Mouse (Mus musculus) midbrain, embryonic 12.5 days (tissue): ENCODE measurements around the gene Gm10220. TPM values are rescaled to one million over a fixed set of nuclear protein-coding genes. Genes with fewer than 3 reads are reported as not detected.
"Not testable (repeated sequence)": the region's sequence is repeated elsewhere in the genome, so short reads cannot be mapped to it uniquely, and the experiment has no call there.

Experiments
- ATAC-seq: fragments of 200-750 bp; cut with Nextera tagmentation; 2 replicates; pipeline ENCODE4 v1.8.0; 2017; ENCODE audit warnings: low read depth, moderate TSS enrichment, moderate library complexity; ENCODE audit not compliant: low FRiP score
- H3K27ac ChIP-seq: fragments of 300-500 bp; sonication (generic); replicated peaks from 2 replicates; pipeline ENCODE4 v1.5.1; 2016; ENCODE audit warnings: mild to moderate bottlenecking
- H3K27me3 ChIP-seq: fragments of 300-500 bp; sonication (generic); 2 replicates; pipeline ENCODE4 v1.6.1; 2016; ENCODE audit warnings: mild to moderate bottlenecking
- H3K36me3 ChIP-seq: fragments of 300-500 bp; sonication (generic); 2 replicates; pipeline ENCODE4 v1.6.1; 2016
- H3K4me1 ChIP-seq: fragments of 300-500 bp; sonication (generic); 2 replicates; pipeline ENCODE4 v1.6.1; 2016
- H3K4me2 ChIP-seq: fragments of 300-500 bp; sonication (generic); replicated peaks from 2 replicates; pipeline ENCODE4 v1.6.1; 2016; ENCODE audit warnings: mild to moderate bottlenecking, moderate library complexity
- H3K4me3 ChIP-seq: fragments of 300-500 bp; sonication (generic); 2 replicates; pipeline ENCODE4 v1.5.1; 2016; ENCODE audit warnings: mild to moderate bottlenecking
- H3K9ac ChIP-seq: fragments of 300-500 bp; sonication (generic); replicated peaks from 2 replicates; pipeline ENCODE4 v1.6.1; 2016; ENCODE audit warnings: mild to moderate bottlenecking, moderate library complexity
- H3K9me3 ChIP-seq: fragments of 300-500 bp; sonication (generic); 2 replicates; pipeline ENCODE4 v1.6.1; 2016; ENCODE audit warnings: mild to moderate bottlenecking
- WGBS: fragments of 180-500 bp; shearing (Covaris S2); methylation state at CpG from one replicate; pipeline ENCODE4 v1.1.7; 2016; 5-methylcytosine and 5-hydroxymethylcytosine counted together
- polyA plus RNA-seq: library from polyadenylated mRNA; unstranded; fragments of >200 nt; fragmentation: Nextera tagmentation; extraction: Ambion mirVana; gene quantifications from 2 replicates; pipeline ENCODE4 v1.2.1, GENCODE M21; 2016

Gene Gm10220
- 0.09 TPM in 1 of 2 replicates, not detected in the other for polyA plus RNA-seq

DNA sequence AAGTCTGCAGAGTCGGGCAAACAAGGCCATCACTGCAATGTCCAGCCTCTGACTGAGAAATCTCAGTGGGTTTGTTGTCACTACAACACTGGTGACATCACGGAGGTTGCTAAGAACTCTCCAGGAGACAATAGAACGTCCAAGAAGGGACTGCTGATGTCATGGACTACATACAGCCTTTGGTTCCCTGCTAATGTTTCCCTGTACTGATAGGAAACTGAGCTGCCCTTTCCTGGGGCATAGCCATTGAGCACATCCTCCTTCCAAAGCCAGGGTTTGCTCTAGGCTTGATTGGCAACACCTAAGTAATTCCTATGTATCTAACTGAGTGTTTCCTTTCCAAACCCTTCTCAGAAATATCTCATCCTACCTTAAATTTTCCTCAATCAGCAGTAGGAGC lies at the start of gene Gm10220:
TSS of gene Gm10220 (minus strand) at position 101 of the 400 bp plus-strand sequence.
- not testable (repeated sequence) for H3K4me1 ChIP-seq, H3K9me3 ChIP-seq, H3K36me3 ChIP-seq, H3K4me2 ChIP-seq, H3K27ac ChIP-seq, ATAC-seq, H3K27me3 ChIP-seq, H3K9ac ChIP-seq, H3K4me3 ChIP-seq
- WGBS: no CpG with 5 or more reads among the region's 3 CpGs

GRCm38 (mm10) chr5:26169855-26170254 lies 48.6 kb upstream of the Gm10220 start:
- no peak for ATAC-seq
- H3K9ac ChIP-seq: no peak overlapping the region
- no peaks in the 10 kb centered on the region for H3K27me3 ChIP-seq
- H3K4me3 ChIP-seq: no peak overlapping the region
- no peaks in the 10 kb centered on the region for H3K36me3 ChIP-seq
- H3K4me1 ChIP-seq: no peaks in the 10 kb centered on the region
- WGBS: 86% methylated on average over 1 of the region's 1 CpGs
- H3K4me2 ChIP-seq: no peak overlapping the region
- no peak overlapping the region for H3K27ac ChIP-seq
- no peaks in the 10 kb centered on the region for H3K9me3 ChIP-seq

GRCm38 (mm10) chr5:26165791-26166165 lies 44.6 kb upstream of the Gm10220 start:
- Histone ChIP-seq H3K4me2 (no peak overlapping the region), H3K36me3 (no peaks in the 10 kb centered on the region), H3K4me1 (no peaks in the 10 kb centered on the region), H3K9ac (no peak overlapping the region), H3K9me3 (no peaks in the 10 kb centered on the region), H3K4me3 (no peak overlapping the region), H3K27me3 (no peaks in the 10 kb centered on the region), H3K27ac (no peak overlapping the region)
- ATAC-seq: no peak
- 91% methylated on average over 5 of the region's 5 CpGs for WGBS

DNA sequence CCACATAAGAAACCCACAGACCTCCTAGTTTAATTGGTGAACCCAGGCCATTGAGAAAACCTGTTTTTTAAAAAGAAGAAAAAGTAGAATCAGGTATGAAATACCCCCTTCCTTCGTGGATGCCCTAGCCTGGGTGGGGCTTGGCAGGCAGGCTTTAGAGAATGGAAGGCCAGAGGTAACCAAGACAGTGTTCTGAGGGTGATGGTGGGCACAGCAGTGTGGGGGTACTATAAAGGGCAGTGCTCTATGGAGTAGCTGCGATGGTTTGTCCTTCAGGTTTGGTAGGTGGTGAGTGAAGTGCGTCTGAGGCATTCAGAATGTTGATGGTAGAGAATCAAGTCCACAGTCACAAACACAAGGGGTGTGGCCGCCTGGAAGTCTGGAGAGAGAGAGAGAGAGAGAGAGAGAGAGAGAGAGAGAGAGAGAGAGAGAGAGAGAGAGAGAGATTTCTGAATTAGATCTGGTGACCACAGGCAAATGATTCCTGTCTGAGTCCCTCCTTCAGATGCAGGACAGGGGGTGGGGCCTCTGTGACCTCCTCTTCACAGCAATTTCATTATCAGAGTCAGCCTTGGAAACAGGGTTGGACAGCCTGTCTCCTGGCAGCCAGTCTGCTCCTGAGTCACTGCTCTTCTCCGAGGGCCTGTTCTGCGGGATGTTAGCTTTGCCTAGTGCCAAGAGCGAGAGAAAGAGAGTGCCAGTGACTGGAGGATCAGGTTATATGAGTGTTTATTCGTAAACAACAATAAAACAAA lies 44.0 kb upstream of the Gm10220 start:
- Histone ChIP-seq H3K4me2 (no peak overlapping the region), H3K4me1 (no peaks in the 10 kb centered on the region), H3K4me3 (no peak overlapping the region), H3K27me3 (no peaks in the 10 kb centered on the region), H3K27ac (no peak overlapping the region), H3K36me3 (no peaks in the 10 kb centered on the region), H3K9me3 (no peaks in the 10 kb centered on the region), H3K9ac (no peak overlapping the region)
- ATAC-seq: no peak
- 84% methylated on average over 8 of the region's 8 CpGs for WGBS

GRCm38 (mm10) chr5:26157396-26158170 lies 36.4 kb upstream of the Gm10220 start:
- Histone ChIP-seq H3K36me3 (no peaks in the 10 kb centered on the region), H3K27ac (no peak overlapping the region), H3K4me3 (no peak overlapping the region), H3K4me1 (no peaks in the 10 kb centered on the region), H3K9me3 (no peaks in the 10 kb centered on the region), H3K27me3 (no peaks in the 10 kb centered on the region), H3K4me2 (no peak overlapping the region), H3K9ac (no peak overlapping the region)
- no peak for ATAC-seq
- WGBS: 88% methylated on average over 10 of the region's 10 CpGs

DNA sequence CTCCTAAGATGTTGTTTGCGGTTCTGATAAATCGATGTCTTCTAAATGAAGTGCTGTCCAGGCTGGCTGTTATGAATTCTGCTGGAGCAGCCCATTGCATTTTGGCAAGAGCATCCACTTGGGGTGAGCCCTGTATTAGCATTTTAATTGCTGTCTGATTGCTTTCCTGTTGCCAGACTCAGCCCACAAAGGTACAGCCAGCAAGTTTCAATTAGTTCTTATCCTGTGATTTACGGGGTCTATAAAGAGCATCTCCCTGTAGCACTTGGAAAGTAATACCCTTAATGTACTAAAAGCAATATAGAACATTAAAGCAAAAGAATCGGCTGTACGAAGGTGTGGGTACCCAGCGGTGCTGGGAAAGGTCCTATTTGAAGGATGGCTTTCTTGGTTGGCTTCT lies 21.7 kb upstream of the Gm10220 start:
- Histone ChIP-seq H3K9me3 (no peaks in the 10 kb centered on the region), H3K27me3 (no peaks in the 10 kb centered on the region), H3K27ac (no peak overlapping the region), H3K36me3 (no peaks in the 10 kb centered on the region), H3K9ac (no peak overlapping the region), H3K4me2 (no peak overlapping the region), H3K4me3 (no peak overlapping the region), H3K4me1 (no peaks in the 10 kb centered on the region)
- ATAC-seq: no peak
- WGBS: 73% methylated on average over 6 of the region's 6 CpGs

GRCm38 (mm10) chr5:26105262-26105661 lies 16.0 kb downstream of the Gm10220 start, which contains the start of gene 5031410I06Rik:
Gene 5031410I06Rik, minus strand, starts transcription at chr5:26105362.
- H3K9me3 ChIP-seq, H3K27ac ChIP-seq: not testable (repeated sequence)
- no CpG with 5 or more reads among the region's 3 CpGs for WGBS

DNA sequence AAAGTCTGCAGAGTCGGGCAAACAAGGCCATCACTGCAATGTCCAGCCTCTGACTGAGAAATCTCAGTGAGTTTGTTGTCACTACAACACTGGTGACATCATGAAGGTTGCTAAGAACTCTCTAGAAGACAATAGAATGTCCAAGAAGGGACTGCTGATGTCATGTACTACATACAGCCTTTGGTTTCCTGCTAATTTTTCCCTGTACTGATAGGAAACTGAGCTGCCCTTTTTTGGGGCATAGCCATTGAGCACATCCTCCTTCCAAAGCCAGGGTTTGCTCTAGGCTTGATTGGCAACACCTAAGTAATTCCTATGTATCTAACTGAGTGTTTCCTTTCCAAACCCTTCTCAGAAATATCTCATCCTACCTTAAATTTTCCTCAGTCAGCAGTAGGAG lies 32.0 kb downstream of the Gm10220 start, which contains the start of gene Gm10471:
TSS of gene Gm10471 (minus strand) at position 101 of the 400 bp plus-strand sequence.
- H3K27ac ChIP-seq, H3K9ac ChIP-seq, H3K4me2 ChIP-seq, H3K36me3 ChIP-seq, H3K4me3 ChIP-seq, H3K4me1 ChIP-seq, ATAC-seq, H3K27me3 ChIP-seq, H3K9me3 ChIP-seq: not testable (repeated sequence)
- WGBS: 80% methylated on average over 1 of the region's 1 CpGs

More at GRCm38 (mm10) chr5:26105262-26105661, 16.0 kb downstream of the Gm10220 start, which contains the start of gene 5031410I06Rik:
- not testable (repeated sequence) for H3K4me3 ChIP-seq, H3K4me1 ChIP-seq, H3K4me2 ChIP-seq, H3K9ac ChIP-seq, H3K27me3 ChIP-seq, ATAC-seq, H3K36me3 ChIP-seq

DNA sequence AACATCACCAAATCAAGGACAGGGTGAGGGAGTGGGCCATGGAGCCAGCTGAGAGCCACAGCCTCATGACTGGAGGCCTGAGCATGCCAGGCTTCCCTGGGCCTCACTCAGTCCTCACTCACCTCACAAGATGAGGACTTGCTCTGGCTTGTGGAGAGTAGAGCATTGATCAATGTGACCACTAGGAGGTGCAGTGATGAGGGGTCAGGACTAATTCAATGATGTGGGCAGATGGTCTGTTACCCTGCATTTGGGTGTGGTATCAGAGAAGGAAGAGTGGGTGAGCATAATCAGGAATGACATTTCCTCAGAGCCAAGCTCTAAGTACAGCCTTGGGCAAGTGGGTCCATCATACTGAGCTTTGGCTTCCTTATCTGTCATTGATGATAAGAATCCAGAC lies 42.2 kb downstream of the Gm10220 start:
- not testable (repeated sequence) for H3K9me3 ChIP-seq, H3K27ac ChIP-seq, H3K4me3 ChIP-seq, H3K36me3 ChIP-seq, H3K4me2 ChIP-seq, H3K9ac ChIP-seq, ATAC-seq, H3K4me1 ChIP-seq, H3K27me3 ChIP-seq

DNA sequence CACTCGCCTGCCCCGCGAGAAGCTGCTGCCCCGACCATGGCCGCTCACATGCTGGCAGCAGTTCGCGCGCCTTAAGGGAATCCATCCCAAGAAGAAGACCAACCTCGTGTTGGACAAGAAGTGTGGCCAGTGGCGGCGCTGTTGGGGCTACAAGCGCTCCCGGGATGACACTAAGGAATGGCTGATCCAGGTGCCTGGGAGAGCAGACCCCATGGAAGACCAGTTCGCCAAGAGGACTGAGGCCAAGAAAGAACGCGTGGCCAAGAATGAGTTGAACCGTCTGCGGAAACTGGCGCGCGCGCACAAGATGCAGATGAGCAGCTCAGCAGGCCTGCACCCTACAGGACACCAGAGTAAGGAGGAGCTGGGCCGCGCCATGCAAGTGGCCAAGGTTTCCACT lies 50.5 kb downstream of the Gm10220 start:
- Histone ChIP-seq H3K9ac (no peak overlapping the region), H3K27ac (no peak overlapping the region), H3K27me3 (no peaks in the 10 kb centered on the region), H3K4me3 (no peak overlapping the region), H3K36me3 (no peaks in the 10 kb centered on the region), H3K4me2 (no peak overlapping the region), H3K4me1 (no peaks in the 10 kb centered on the region), H3K9me3 (no peaks in the 10 kb centered on the region)
- ATAC-seq: no peak
- 91% methylated on average over 24 of the region's 24 CpGs for WGBS
